Mouse (Mus musculus): ENCODE measurements around the gene Rere.

DNA sequence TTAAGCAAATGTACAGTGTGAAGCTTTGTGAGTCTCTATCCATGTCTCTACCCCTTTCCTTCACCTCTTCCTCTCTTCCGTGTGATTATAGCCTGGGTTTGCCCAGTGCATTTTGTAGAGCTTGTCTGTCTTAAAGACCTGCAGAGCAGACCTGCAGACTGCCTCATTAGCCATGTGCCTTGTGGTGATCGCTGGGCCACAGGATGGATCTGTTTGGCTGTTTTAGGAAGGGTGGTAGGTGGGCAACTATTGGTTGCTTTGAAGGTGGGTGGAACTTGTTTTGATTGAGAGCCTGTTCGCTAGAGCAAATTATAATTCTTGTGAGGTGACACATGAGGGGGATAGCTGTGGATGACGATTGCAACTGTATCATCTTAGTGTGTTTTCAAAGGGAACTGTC lies 207.3 kb downstream of the Rere start:
- TF ChIP-seq POLR2A (IDR thresholded peaks at IDR 0.05; ENCODE audit: borderline replicate concordance, extremely low read depth, low read depth, low read length) (no peak), CTCF (IDR thresholded peaks at IDR 0.05; ENCODE audit: insufficient read depth, low read length) (no peak)
